23 mouse cellular contexts compared by ENCODE assay signal in genomic region chr2:33712811-33713210, GRCm38 (mm10).
DNase-seq lines count a peak whose midpoint lies in the region; ATAC-seq lines count a peak whose summit lies in the region.
"Had no signal": no experiment of that assay in that cellular context is flagged by ENCODE, and none has a peak within 500 bp of the region (broad histone marks: within the 10 kb centered on the region; RNA-seq: fewer than 3 reads in every experiment).

No protein-coding gene starts in this region.

- peaks cover 62% of the 10 kb centered on the region for H3K27me3 ChIP-seq in forebrain, embryonic 13.5 days
- H3K27me3 ChIP-seq in forebrain, embryonic 14.5 days (replicated peaks; ENCODE audit: control insufficient read depth, insufficient read depth, low read length), result peaks cover 5% of the 10 kb centered on the region; the same call in 1 of the 2 replicates
- H3K27me3 ChIP-seq in midbrain, embryonic 10.5 days (ENCODE audit: low read depth, poor library complexity, severe bottlenecking), result peaks cover 82% of the 10 kb centered on the region
- peaks cover 17% of the 10 kb centered on the region for H3K27me3 ChIP-seq in midbrain, embryonic 15.5 days (replicated peaks)
- peaks cover 50% of the 10 kb centered on the region for H3K27me3 ChIP-seq in limb, embryonic 10.5 days (ENCODE audit: low read depth, poor library complexity, severe bottlenecking)

- no peak overlapping the region for H3K27ac ChIP-seq in forebrain, embryonic 13.5 days
- H3K27ac ChIP-seq in forebrain, embryonic 14.5 days (ENCODE audit: low read depth, low read length), result no peak overlapping the region
- H3K27ac ChIP-seq in midbrain, embryonic 10.5 days (replicated peaks), result peak overlapping the region; percentile 84
- no peak overlapping the region for H3K27ac ChIP-seq in midbrain, embryonic 15.5 days
- peak overlapping the region; percentile 91 for H3K27ac ChIP-seq in limb, embryonic 10.5 days
- H3K27ac ChIP-seq: liver, embryonic 14.5 days had no signal

- H3K4me3 ChIP-seq in forebrain, embryonic 13.5 days, result no peak overlapping the region
- H3K4me3 ChIP-seq in forebrain, embryonic 14.5 days (ENCODE audit: low read depth, low read length), result no peak overlapping the region
- H3K4me3 ChIP-seq in midbrain, embryonic 10.5 days, result peak overlapping the region; percentile 33
- no peak overlapping the region for H3K4me3 ChIP-seq in midbrain, embryonic 15.5 days
- H3K4me3 ChIP-seq in limb, embryonic 10.5 days, result peak overlapping the region; percentile 54
- H3K4me3 ChIP-seq: megakaryocyte, embryonic 14.5 days had no signal

- no peak for DNase-seq in forebrain, embryonic 14.5 days (ENCODE audit: low spot score)
- no peak for DNase-seq in midbrain, embryonic 10.5 days (ENCODE audit: low spot score)
- peak; percentile 17 for DNase-seq in ES-CJ7 (ENCODE audit: low read depth, low spot score)
- DNase-seq in limb, embryonic 10.5 days (ENCODE audit: low spot score), result no peak
- DNase-seq in thymus, postnatal 10 days (ENCODE audit: low spot score in 2 of 2), result no peak
- no peak for DNase-seq in gastrocnemius, postnatal 25 days
- DNase-seq: adrenal gland, adult 2 months; cerebellum, adult 11 months; cerebellum, adult 9-11 months; heart, postnatal 36 days; kidney, adult 9 months; layer of hippocampus, adult 9-11 months; lung, embryonic 14.5 days; lung, postnatal 36 days; right cerebral cortex, postnatal 14 days; thymus, postnatal 36 days had no signal

- no peaks in the 10 kb centered on the region for H3K36me3 ChIP-seq in forebrain, embryonic 13.5 days (ENCODE audit: poor library complexity, severe bottlenecking)
- H3K36me3 ChIP-seq in forebrain, embryonic 14.5 days (ENCODE audit: control insufficient read depth, insufficient read depth, low read length), result no peaks in the 10 kb centered on the region
- H3K36me3 ChIP-seq in midbrain, embryonic 10.5 days, result no peaks in the 10 kb centered on the region
- H3K36me3 ChIP-seq in midbrain, embryonic 15.5 days (replicated peaks), result no peaks in the 10 kb centered on the region
- no peaks in the 10 kb centered on the region for H3K36me3 ChIP-seq in limb, embryonic 10.5 days
- H3K36me3 ChIP-seq: G1E had no signal

- 0 out of 2 replicates have a peak overlapping the region, but pooled peaks have one; percentile 27 for H3K9ac ChIP-seq in forebrain, embryonic 13.5 days
- no peak overlapping the region for H3K9ac ChIP-seq in forebrain, embryonic 14.5 days (ENCODE audit: low read length)
- H3K9ac ChIP-seq in midbrain, embryonic 15.5 days, result no peak overlapping the region
- H3K9ac ChIP-seq: liver, embryonic 14.5 days; lung, embryonic 14.5 days had no signal

- H3K4me1 ChIP-seq in forebrain, embryonic 13.5 days, result peaks cover 47% of the 10 kb centered on the region
- peaks cover 24% of the 10 kb centered on the region for H3K4me1 ChIP-seq in forebrain, embryonic 14.5 days (ENCODE audit: control insufficient read depth, insufficient read depth, low read length)
- peaks cover 72% of the 10 kb centered on the region for H3K4me1 ChIP-seq in midbrain, embryonic 10.5 days
- peaks cover 40% of the 10 kb centered on the region for H3K4me1 ChIP-seq in midbrain, embryonic 15.5 days
- H3K4me1 ChIP-seq in limb, embryonic 10.5 days, result peaks cover 88% of the 10 kb centered on the region

- no peaks in the 10 kb centered on the region for H3K9me3 ChIP-seq in forebrain, embryonic 13.5 days (replicated peaks)
- no peaks in the 10 kb centered on the region for H3K9me3 ChIP-seq in forebrain, embryonic 14.5 days (replicated peaks; ENCODE audit: control insufficient read depth, low read length)
- H3K9me3 ChIP-seq in midbrain, embryonic 10.5 days (replicated peaks), result no peaks in the 10 kb centered on the region
- H3K9me3 ChIP-seq in midbrain, embryonic 15.5 days, result no peaks in the 10 kb centered on the region
- H3K9me3 ChIP-seq in limb, embryonic 10.5 days (replicated peaks), result no peaks in the 10 kb centered on the region
- H3K9me3 ChIP-seq: G1E; megakaryocyte, embryonic 14.5 days had no signal

- no peak for ATAC-seq in forebrain, embryonic 13.5 days
- no peak for ATAC-seq in forebrain, embryonic 14.5 days
- no peak for ATAC-seq in midbrain, embryonic 15.5 days (replicated peaks)
- ATAC-seq: hindbrain, embryonic 16.5 days; intestine, embryonic 16.5 days had no signal

- 11% methylated on average over 4 of the region's 4 CpGs for WGBS in forebrain, embryonic 13.5 days
- 7% methylated on average over 4 of the region's 4 CpGs for WGBS in forebrain, embryonic 14.5 days
- WGBS in midbrain, embryonic 10.5 days, result 16% methylated on average over 4 of the region's 4 CpGs
- WGBS in midbrain, embryonic 15.5 days, result 18% methylated on average over 4 of the region's 4 CpGs
- WGBS in limb, embryonic 10.5 days, result 8% methylated on average over 4 of the region's 4 CpGs

- H3K4me2 ChIP-seq in forebrain, embryonic 13.5 days, result no peak overlapping the region
- no peak overlapping the region for H3K4me2 ChIP-seq in forebrain, embryonic 14.5 days (ENCODE audit: low read length)
- H3K4me2 ChIP-seq in midbrain, embryonic 15.5 days, result no peak overlapping the region
- H3K4me2 ChIP-seq: lung, embryonic 14.5 days had no signal

Comparison
In these comparisons a context has a peak if more than half of its experiments do, and no peak if none do; other contexts are left out.
1. H3K27ac ChIP-seq: peak in midbrain, embryonic 10.5 days (single experiment) and limb, embryonic 10.5 days (single experiment); none in forebrain, embryonic 13.5 days (single experiment), forebrain, embryonic 14.5 days (single experiment) and midbrain, embryonic 15.5 days (single experiment).
2. H3K4me3 ChIP-seq: peak in midbrain, embryonic 10.5 days (single experiment) and limb, embryonic 10.5 days (single experiment); none in forebrain, embryonic 13.5 days (single experiment), forebrain, embryonic 14.5 days (single experiment) and midbrain, embryonic 15.5 days (single experiment).